In genomic region chr10:61285271-61285670, GRCm38 (mm10) we compare ENCODE assay signal across 9 mouse cellular contexts. TPM values are rescaled to one million over a fixed set of nuclear protein-coding genes. Genes with fewer than 3 reads are reported as not detected.
A peak's percentile ranks its signal among the peaks of the same experiment; 100 is the strongest.
DNase-seq lines count a peak whose midpoint lies in the region; ATAC-seq and TF ChIP-seq lines count a peak whose summit lies in the region.
"Had no signal": no experiment of that assay in that cellular context is flagged by ENCODE, and none has a peak within 500 bp of the region (broad histone marks: within the 10 kb centered on the region; RNA-seq: fewer than 3 reads in every experiment).

No protein-coding gene starts in this region.

- H3K9ac ChIP-seq in kidney, embryonic 15.5 days: no peak overlapping the region
- H3K9ac ChIP-seq: hindbrain, embryonic 15.5 days had no signal

- ATAC-seq in kidney, embryonic 15.5 days (replicated peaks; ENCODE audit: low FRiP score): peak; percentile 63

- H3K4me3 ChIP-seq in kidney, embryonic 15.5 days (replicated peaks): no peak overlapping the region
- no peak overlapping the region for H3K4me3 ChIP-seq in thymus, adult 2 months (ENCODE audit: control insufficient read depth, insufficient read depth, low read length)
- H3K4me3 ChIP-seq: hindbrain, embryonic 15.5 days had no signal

- H3K27me3 ChIP-seq in kidney, embryonic 15.5 days: no peaks in the 10 kb centered on the region
- no peaks in the 10 kb centered on the region for H3K27me3 ChIP-seq in thymus, adult 2 months (ENCODE audit: control insufficient read depth, insufficient read depth, low read length)
- H3K27me3 ChIP-seq: hindbrain, embryonic 15.5 days had no signal

- 0 out of 2 replicates have a peak overlapping the region, but pooled peaks have one; percentile 3 for H3K4me2 ChIP-seq in kidney, embryonic 15.5 days
- H3K4me2 ChIP-seq: hindbrain, embryonic 15.5 days had no signal

- WGBS in kidney, embryonic 15.5 days: 52% methylated on average over 11 of the region's 11 CpGs
- WGBS in thymus, adult 2 months: 91% methylated on average over 11 of the region's 11 CpGs

- H3K4me1 ChIP-seq in kidney, embryonic 15.5 days: peaks cover 23% of the 10 kb centered on the region
- H3K4me1 ChIP-seq in thymus, adult 2 months (replicated peaks; ENCODE audit: control insufficient read depth, insufficient read depth, low read length): no peaks in the 10 kb centered on the region; the same call in 1 of the 2 replicates

- no peaks in the 10 kb centered on the region for H3K9me3 ChIP-seq in kidney, embryonic 15.5 days (replicated peaks)
- H3K9me3 ChIP-seq: hindbrain, embryonic 15.5 days had no signal

- H3K36me3 ChIP-seq in kidney, embryonic 15.5 days: no peaks in the 10 kb centered on the region
- no peaks in the 10 kb centered on the region for H3K36me3 ChIP-seq in thymus, adult 2 months (ENCODE audit: control insufficient read depth, insufficient read depth, low read length)
- H3K36me3 ChIP-seq: hindbrain, embryonic 15.5 days had no signal

- DNase-seq in ovary, postnatal 14 days (ENCODE audit: low spot score): peak; percentile 31
- no peak for DNase-seq in ovary, postnatal 10 days (ENCODE audit: low spot score)
- peak; percentile 86 for DNase-seq in gastrocnemius, adult 18-20 months (ENCODE audit: low spot score)
- DNase-seq in urinary bladder, postnatal 36 days (ENCODE audit: low spot score in 2 of 2): peak; percentile 20 to 74
- no peak for DNase-seq in left cerebral cortex, postnatal 14 days (ENCODE audit: low spot score in 2 of 2)
- DNase-seq in thymus, adult 2 months: no peak
- DNase-seq in layer of hippocampus, adult 11-12 months (ENCODE audit: low spot score): no peak

- no peak for TF ChIP-seq CTCF in thymus, adult 2 months (IDR thresholded peaks at IDR 0.05; ENCODE audit: borderline replicate concordance, control insufficient read depth, extremely low read depth, insufficient read depth, low read length, poor library complexity)

- H3K27ac ChIP-seq in kidney, embryonic 15.5 days: peak overlapping the region; percentile 76
- H3K27ac ChIP-seq in thymus, adult 2 months (ENCODE audit: control insufficient read depth, insufficient read depth, low read length): no peak overlapping the region
- H3K27ac ChIP-seq: hindbrain, embryonic 15.5 days had no signal

- TF ChIP-seq POLR2A in thymus, adult 2 months (IDR thresholded peaks at IDR 0.05; ENCODE audit: control insufficient read depth, extremely low read depth, insufficient read depth, low read length, poor library complexity): no peak

- intact Hi-C loops in left cerebral cortex, postnatal 14 days (cut with DNase I): no loop called here

RNA-seq across cellular contexts. Expression of gene Adamts14, which starts 12.0 kb away (rescaled TPM):
- 1 to 10 TPM in 1 of 2 experiments, under 1 TPM in 1; 0.88 to 1.2 TPM for total RNA-seq in gastrocnemius, adult 18-20 months (2021)
- polyA plus RNA-seq in kidney, embryonic 15.5 days (2015; fragmentation: Nextera tagmentation; extraction: Ambion mirVana): 1.3 and 1.9 TPM in 2 replicates
- total RNA-seq in left cerebral cortex, postnatal 14 days (2021): under 1 TPM; 0.66 to 0.70 TPM
- polyA plus RNA-seq in thymus, adult 2 months (2012; rRNA removed): 2.7 and 3.3 TPM in 2 replicates

RNA-seq across cellular contexts. Expression of gene Prf1, which starts 12.4 kb away (rescaled TPM):
- total RNA-seq in gastrocnemius, adult 18-20 months (2021): not detected
- not detected in 2 replicates for polyA plus RNA-seq in kidney, embryonic 15.5 days (2015; fragmentation: Nextera tagmentation; extraction: Ambion mirVana)
- total RNA-seq in left cerebral cortex, postnatal 14 days (2021): not detected
- polyA plus RNA-seq in thymus, adult 2 months (2012; rRNA removed): 5.7 and 6.1 TPM in 2 replicates
- polyA plus RNA-seq: hindbrain, embryonic 15.5 days had no signal

Comparison
In these comparisons a context has a peak if more than half of its experiments do, and no peak if none do; other contexts are left out.
1. DNase-seq: peak in ovary, postnatal 14 days (single experiment), gastrocnemius, adult 18-20 months (single experiment) and urinary bladder, postnatal 36 days (2 of 2); none in ovary, postnatal 10 days (single experiment), left cerebral cortex, postnatal 14 days (0 of 2), thymus, adult 2 months (single experiment) and layer of hippocampus, adult 11-12 months (single experiment).